Mouse (Mus musculus): ENCODE measurements around the gene Gzmm. TPM values are rescaled to one million over a fixed set of nuclear protein-coding genes. Genes with fewer than 3 reads are reported as not detected.

Gene Gzmm
- total RNA-seq, 2 experiments from 2014 or later: 3.3 to 4.0 TPM

DNA sequence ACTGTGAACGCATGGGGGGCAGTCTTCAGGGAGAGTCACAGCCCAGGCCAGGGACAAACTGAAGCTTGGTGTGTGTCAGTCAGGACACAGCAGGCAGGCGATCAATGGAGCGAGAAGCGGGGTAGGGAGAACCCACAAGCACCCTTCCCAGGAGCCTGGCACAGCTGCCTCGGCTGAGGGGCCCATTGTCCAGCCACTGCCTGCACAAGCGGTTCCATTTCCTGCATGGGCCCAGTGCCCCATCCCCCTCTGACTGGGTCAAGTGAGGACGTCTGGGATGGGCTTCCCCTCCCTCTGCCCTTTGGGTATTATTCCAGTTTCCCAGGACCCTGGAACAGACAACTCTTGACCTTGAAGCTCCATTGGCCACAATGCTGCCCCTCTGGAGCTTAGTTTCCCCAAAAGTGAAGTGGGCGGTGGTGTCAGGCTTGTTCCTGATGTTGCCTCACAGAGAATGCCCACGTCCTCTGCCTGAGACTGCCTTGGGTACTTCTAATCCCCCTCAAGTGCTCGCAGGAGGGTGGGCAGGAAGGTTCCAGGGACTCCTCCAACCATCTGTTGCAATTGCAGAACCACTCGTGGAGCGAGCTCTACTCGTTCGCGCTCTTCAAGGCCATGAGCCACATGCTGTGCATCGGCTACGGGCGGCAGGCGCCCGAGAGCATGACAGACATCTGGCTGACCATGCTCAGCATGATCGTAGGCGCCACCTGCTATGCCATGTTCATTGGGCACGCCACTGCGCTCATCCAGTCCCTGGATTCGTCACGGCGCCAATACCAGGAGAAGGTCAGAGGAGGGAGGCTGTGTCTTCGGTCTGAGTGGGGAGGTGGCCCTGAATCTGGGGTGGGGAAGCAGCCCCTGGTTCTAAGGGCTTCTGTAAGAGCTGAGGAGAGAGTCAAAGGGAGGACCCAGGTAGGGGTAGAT, 39.8 kb downstream of the Gzmm start:
- Histone ChIP-seq H3K4me3 (no peak overlapping the region), H3K27ac (peak overlapping the region; percentile 72)
- TF ChIP-seq CTCF (conservative IDR thresholded peaks at IDR 0.05): no peak
- DNase-seq (ENCODE audit: low spot score in 2 of 2): no peak

- no peak for DNase-seq (ENCODE audit: low spot score in 2 of 2)
- H3K27ac ChIP-seq: peak overlapping the region; percentile 72
- no peak for TF ChIP-seq CTCF (conservative IDR thresholded peaks at IDR 0.05)
Observed at GRCm38 (mm10) chr10:79729357-79729965, 40.6 kb downstream of the Gzmm start.

GRCm38 (mm10) chr10:79732500-79732899, 43.7 kb downstream of the Gzmm start:
- peak; percentile 83 for TF ChIP-seq CTCF (conservative IDR thresholded peaks at IDR 0.05)
- peak in 1 of 2 experiments; percentile 58 for DNase-seq (ENCODE audit: low spot score in 2 of 2)

More at GRCm38 (mm10) chr10:79729357-79729965, 40.6 kb downstream of the Gzmm start:
- H3K4me3 ChIP-seq: no peak overlapping the region

GRCm38 (mm10) chr10:79733847-79734246, 45.0 kb downstream of the Gzmm start:
- no peak for DNase-seq (ENCODE audit: low spot score in 2 of 2)
- Histone ChIP-seq H3K4me3 (no peak overlapping the region), H3K27ac (no peak overlapping the region)
- no peak for TF ChIP-seq CTCF (conservative IDR thresholded peaks at IDR 0.05)

More at GRCm38 (mm10) chr10:79732500-79732899, 43.7 kb downstream of the Gzmm start:
- Histone ChIP-seq H3K27ac (no peak overlapping the region), H3K4me3 (no peak overlapping the region)

DNA sequence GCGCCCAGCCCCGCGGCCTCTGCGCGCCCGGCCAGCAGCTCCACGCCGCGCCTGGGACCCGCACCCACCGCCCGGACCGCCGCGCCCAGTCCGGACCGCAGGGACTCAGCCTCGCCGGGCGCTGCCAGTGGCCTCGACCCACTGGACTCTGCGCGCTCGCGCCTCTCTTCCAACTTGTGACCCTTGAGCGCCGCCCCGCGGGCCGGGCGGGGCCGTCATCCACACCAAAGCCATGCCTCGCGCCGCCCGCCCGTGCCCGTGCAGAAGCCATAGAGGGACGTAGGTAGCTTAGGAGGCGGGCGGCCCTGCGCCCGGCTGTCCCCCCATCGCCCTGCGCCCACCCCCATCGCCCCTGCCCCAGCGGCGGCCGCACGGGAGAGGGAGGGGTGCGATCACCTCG, 46.5 kb downstream of the Gzmm start:
- DNase-seq (ENCODE audit: low spot score in 2 of 2): no peak
- Histone ChIP-seq H3K27ac (no peak overlapping the region), H3K4me3 (no peak overlapping the region)
- TF ChIP-seq CTCF (conservative IDR thresholded peaks at IDR 0.05): no peak

- no peak for DNase-seq (ENCODE audit: low spot score in 2 of 2)
- Histone ChIP-seq H3K27ac (no peak overlapping the region), H3K4me3 (no peak overlapping the region)
- no peak for TF ChIP-seq CTCF (conservative IDR thresholded peaks at IDR 0.05)
Observed at GRCm38 (mm10) chr10:79736706-79737105, 47.9 kb downstream of the Gzmm start.

- Histone ChIP-seq H3K4me3 (no peak overlapping the region), H3K27ac (no peak overlapping the region)
- no peak for DNase-seq (ENCODE audit: low spot score in 2 of 2)
- TF ChIP-seq CTCF (conservative IDR thresholded peaks at IDR 0.05): peak; percentile 76
Observed at GRCm38 (mm10) chr10:79738259-79738658, 49.4 kb downstream of the Gzmm start.

DNA sequence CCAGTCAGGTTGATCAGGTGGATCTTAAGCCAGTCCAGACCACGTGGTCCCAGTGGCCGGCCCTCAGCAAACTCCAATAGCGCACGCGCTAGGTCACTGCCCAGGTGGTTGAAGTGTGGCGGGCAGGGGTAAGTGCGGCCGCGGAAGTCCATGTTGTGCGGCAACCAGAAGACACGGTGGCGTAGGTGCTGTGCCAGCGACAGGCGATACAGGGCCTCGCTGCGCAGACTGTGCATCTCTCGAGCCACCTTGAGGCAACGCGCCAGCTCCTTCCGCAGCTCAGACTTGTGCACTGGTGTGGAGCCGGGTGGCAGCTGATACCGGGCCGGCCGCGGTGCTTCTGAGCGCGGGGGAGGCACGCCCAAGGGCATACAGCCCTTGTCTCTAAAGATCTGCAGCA, 50.4 kb downstream of the Gzmm start:
- Histone ChIP-seq H3K4me3 (no peak overlapping the region), H3K27ac (no peak overlapping the region)
- TF ChIP-seq CTCF (conservative IDR thresholded peaks at IDR 0.05): no peak
- DNase-seq (ENCODE audit: low spot score in 2 of 2): no peak

DNA sequence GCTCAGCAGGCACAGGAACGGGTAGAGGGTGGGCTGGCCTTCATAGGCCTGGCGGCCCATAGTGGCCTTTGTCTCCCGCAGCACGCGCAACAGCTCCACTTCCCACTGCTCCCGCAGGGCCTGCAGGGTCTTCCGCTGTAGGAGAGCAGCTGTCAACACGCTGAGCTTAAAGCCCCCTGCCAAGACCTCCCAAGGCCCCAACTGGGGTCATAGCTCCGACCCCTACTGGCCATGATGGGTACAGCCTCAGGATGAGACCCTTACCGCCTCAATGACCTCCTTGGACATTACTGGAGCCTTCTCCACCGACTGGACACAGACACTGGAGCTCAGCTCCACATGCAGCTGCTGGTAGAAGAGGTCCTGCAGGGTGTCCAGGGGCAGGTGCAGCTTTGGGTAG, 52.0 kb downstream of the Gzmm start:
- TF ChIP-seq CTCF (conservative IDR thresholded peaks at IDR 0.05): peak; percentile 69
- Histone ChIP-seq H3K4me3 (no peak overlapping the region), H3K27ac (no peak overlapping the region)
- DNase-seq (ENCODE audit: low spot score in 2 of 2): no peak

- no peak for TF ChIP-seq CTCF (conservative IDR thresholded peaks at IDR 0.05)
- H3K4me3 ChIP-seq: no peak overlapping the region
- DNase-seq (ENCODE audit: low spot score in 2 of 2): no peak
- no peak overlapping the region for H3K27ac ChIP-seq
Observed at GRCm38 (mm10) chr10:79743161-79743560, 54.3 kb downstream of the Gzmm start.

GRCm38 (mm10) chr10:79743650-79744365, 55.0 kb downstream of the Gzmm start:
- no peak for TF ChIP-seq CTCF (conservative IDR thresholded peaks at IDR 0.05)
- no peak for DNase-seq (ENCODE audit: low spot score in 2 of 2)
- Histone ChIP-seq H3K4me3 (no peak overlapping the region), H3K27ac (no peak overlapping the region)

Other genes starting within 250 kb of the Gzmm start
- not detected for gene Vmn2r83, start 220.3 kb upstream of the Gzmm start, total RNA-seq (2021)
- gene Plpp2, start 155.2 kb upstream of the Gzmm start, total RNA-seq (2021): 1 to 10 TPM; 4.2 to 4.9 TPM
- gene Mier2, start 133.8 kb upstream of the Gzmm start, total RNA-seq (2021): 10 to 100 TPM; 60.1 to 61.6 TPM
- 1 to 10 TPM in 1 of 2 experiments, not detected in 1; 1.2 TPM for gene Theg, start 101.7 kb upstream of the Gzmm start, total RNA-seq (2021)
- gene C2cd4c, start 75.0 kb upstream of the Gzmm start, total RNA-seq (2021): 10 to 100 TPM; 15.5 to 16.6 TPM
- 10 to 100 TPM; 44.7 to 49.4 TPM for gene Shc2, start 51.1 kb upstream of the Gzmm start, total RNA-seq (2021)
- gene Odf3l2, start 43.3 kb upstream of the Gzmm start, total RNA-seq (2021): under 1 TPM; 0.29 to 0.38 TPM
- not detected for gene Madcam1, start 24.5 kb upstream of the Gzmm start, total RNA-seq (2021)
- gene Tpgs1, start 19.7 kb upstream of the Gzmm start, total RNA-seq (2021): 10 to 100 TPM; 67.8 to 73.5 TPM
- gene Cdc34, start 6.8 kb upstream of the Gzmm start, total RNA-seq (2021): 10 to 100 TPM; 73.1 to 79.8 TPM
- 100 to 1,000 TPM; 538 TPM for gene Bsg, start 15.5 kb downstream of the Gzmm start, total RNA-seq (2021)
- gene Hcn2, start 27.6 kb downstream of the Gzmm start, total RNA-seq (2021): 100 to 1,000 TPM; 118 TPM
- gene Polrmt, start 57.6 kb downstream of the Gzmm start, total RNA-seq (2021): 10 to 100 TPM; 44.5 to 50.6 TPM
- gene Fgf22, start 66.1 kb downstream of the Gzmm start, total RNA-seq (2021): 1 to 10 TPM; 1.9 to 2.8 TPM
- gene Rnf126, start 77.9 kb downstream of the Gzmm start, total RNA-seq (2021): 10 to 100 TPM; 85.0 to 88.3 TPM
- 1 to 10 TPM; 2.5 to 2.7 TPM for gene Fstl3, start 88.3 kb downstream of the Gzmm start, total RNA-seq (2021)
- gene Prss57, start 101.9 kb downstream of the Gzmm start, total RNA-seq (2021): under 1 TPM; 0.26 to 0.37 TPM
- gene Palm, start 104.6 kb downstream of the Gzmm start, total RNA-seq (2021): 100 to 1,000 TPM; 275 to 277 TPM
- gene Misp, start 132.0 kb downstream of the Gzmm start, total RNA-seq (2021): 1 to 10 TPM in 1 of 2 experiments, under 1 TPM in 1; 0.54 to 1.1 TPM
- 10 to 100 TPM; 56.9 to 58.7 TPM for gene Ptbp1, start 165.4 kb downstream of the Gzmm start, total RNA-seq (2021)
- 1 to 10 TPM; 1.5 to 2.6 TPM for gene Prtn3, start 185.5 kb downstream of the Gzmm start, total RNA-seq (2021)
- gene Plppr3, start 185.6 kb downstream of the Gzmm start, total RNA-seq (2021): 10 to 100 TPM; 33.7 to 37.1 TPM
- gene Elane, start 197.2 kb downstream of the Gzmm start, total RNA-seq (2021): not detected
- not detected for gene Cfd, start 201.8 kb downstream of the Gzmm start, total RNA-seq (2021)
- 10 to 100 TPM; 57.7 to 59.3 TPM for gene Med16, start 219.9 kb downstream of the Gzmm start, total RNA-seq (2021)
- gene Gm26602, start 221.8 kb downstream of the Gzmm start, total RNA-seq (2021): not detected
- 1 to 10 TPM; 5.6 to 7.1 TPM for gene Kiss1r, start 228.0 kb downstream of the Gzmm start, total RNA-seq (2021)
- gene R3hdm4, start 232.2 kb downstream of the Gzmm start, total RNA-seq (2021): 100 to 1,000 TPM; 365 to 385 TPM
- 1 to 10 TPM; 7.5 to 8.5 TPM for gene Arid3a, start 238.0 kb downstream of the Gzmm start, total RNA-seq (2021)